Mouse (Mus musculus) C2C12 (cell line): ENCODE data around the gene Bptf. TPM values are rescaled to one million over a fixed set of nuclear protein-coding genes. Genes with fewer than 3 reads are reported as not detected.
"Not testable (repeated sequence)": the region's sequence is repeated elsewhere in the genome, so short reads cannot be mapped to it uniquely, and the experiment has no call there.

Source experiments
- H3K27me3 ChIP-seq: one replicate; pipeline ENCODE4 v1.6.1; 2011; ENCODE audit not compliant: control insufficient read depth, insufficient read depth, insufficient read length
- H3K36me3 ChIP-seq: one replicate; pipeline ENCODE4 v1.6.1; 2011; ENCODE audit not compliant: control insufficient read depth, insufficient read depth
- H3K4me3 ChIP-seq: one replicate; pipeline ENCODE4 v1.5.1; 2011; ENCODE audit warnings: mild to moderate bottlenecking, control low read depth; ENCODE audit not compliant: poor library complexity, insufficient read depth, severe bottlenecking
- H3K79me2 ChIP-seq: one replicate; pipeline ENCODE4 v1.6.1; 2011; ENCODE audit not compliant: control insufficient read depth, insufficient read depth
- H3K79me3 ChIP-seq: one replicate; pipeline ENCODE4 v1.6.1; 2011; ENCODE audit warnings: low read depth, control low read depth
- H3ac ChIP-seq: one replicate; pipeline ENCODE3; 2011; ENCODE audit warnings: low read depth; ENCODE audit not compliant: control insufficient read depth, insufficient read length
- CEBPB ChIP-seq: IDR thresholded peaks from one replicate; pipeline ENCODE4 v1.6.1; 2011; ENCODE audit warnings: low read depth, mild to moderate bottlenecking, control low read depth, moderate library complexity
- CTCF ChIP-seq: IDR thresholded peaks from one replicate; pipeline ENCODE4 v1.5.1; 2011; ENCODE audit not compliant: control insufficient read depth, insufficient read depth, insufficient read length
- FOSL1 ChIP-seq: IDR thresholded peaks from one replicate; pipeline ENCODE4 v1.8.0; 2011; ENCODE audit warnings: mild to moderate bottlenecking, low read length; ENCODE audit not compliant: poor library complexity, insufficient read depth, severe bottlenecking
- MAX ChIP-seq: IDR thresholded peaks from one replicate; pipeline ENCODE4 v1.6.1; 2011; ENCODE audit warnings: mild to moderate bottlenecking, control low read depth
- MYOD1 ChIP-seq: IDR thresholded peaks from one replicate; pipeline ENCODE4 v1.6.1; 2011; ENCODE audit warnings: low read depth; ENCODE audit not compliant: control insufficient read depth, insufficient read length
- MYOG ChIP-seq: IDR thresholded peaks from one replicate; pipeline ENCODE4 v1.6.1; 2011; ENCODE audit not compliant: control insufficient read depth, insufficient read length; ENCODE audit errors: extremely low read depth
- USF1 ChIP-seq: IDR thresholded peaks from one replicate; pipeline ENCODE4 v1.6.1; 2011; ENCODE audit warnings: low read depth, mild to moderate bottlenecking, control low read depth, moderate library complexity
- polyA plus RNA-seq: library from polyadenylated mRNA; unstranded; fragments of >200 nt; fragmentation: generic; extraction: Trizol; gene quantifications from one replicate; pipeline ENCODE4 v1.2.1, GENCODE M21; 2012; ENCODE audit warnings: missing spikeins

Gene Bptf
- polyA plus RNA-seq, 1 experiment = 14.8 TPM

DNA sequence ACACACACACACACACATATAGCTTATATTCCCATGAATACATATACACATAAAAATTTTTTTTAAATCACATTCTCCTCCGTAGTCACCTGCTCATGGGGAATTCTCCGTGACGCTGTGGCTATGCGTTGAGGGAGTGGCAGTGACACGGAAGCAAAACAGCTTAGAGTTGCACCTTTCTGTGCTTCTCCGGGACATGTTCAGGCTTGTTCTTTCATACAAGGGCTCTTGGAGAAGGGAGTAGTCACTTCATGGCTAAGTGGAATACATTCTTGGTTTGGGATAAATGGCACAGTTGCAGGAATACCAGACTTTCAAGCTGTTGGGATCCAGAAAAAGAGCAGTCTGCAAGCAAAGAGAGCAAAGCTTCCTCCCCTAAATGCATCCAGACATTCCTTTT lies 5.7 kb upstream of the Bptf start:
- no peak overlapping the region for H3ac ChIP-seq
- H3K27me3 ChIP-seq = no peaks in the 10 kb centered on the region
- H3K4me3 ChIP-seq = no peak overlapping the region
- H3K36me3 ChIP-seq = no peaks in the 10 kb centered on the region
- H3K79me3 ChIP-seq = no peaks in the 10 kb centered on the region
- TF ChIP-seq CTCF = no peak
- TF ChIP-seq USF1 = no peak
- TF ChIP-seq MYOG = no peak
- no peaks in the 10 kb centered on the region for H3K79me2 ChIP-seq

DNA sequence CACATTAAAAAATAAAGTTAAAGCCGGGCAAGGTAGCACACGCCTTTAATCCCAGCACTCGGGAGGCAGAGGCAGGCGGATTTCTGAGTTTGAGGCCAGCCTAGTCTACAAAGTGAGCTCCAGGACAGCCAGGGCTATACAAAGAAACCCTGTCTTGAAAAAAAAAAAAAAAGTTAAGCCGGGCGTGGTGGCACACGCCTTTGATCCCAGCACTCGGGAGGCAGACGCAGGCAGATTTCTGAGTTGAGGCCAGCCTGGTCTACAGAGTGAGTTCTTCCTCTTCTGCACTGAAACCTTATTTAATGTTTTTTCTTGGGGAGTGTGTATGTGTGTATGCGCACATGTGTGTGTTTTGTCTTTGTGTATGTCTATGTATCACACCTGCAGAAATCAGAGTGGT lies 4.5 kb upstream of the Bptf start:
- not testable (repeated sequence) for H3ac ChIP-seq, H3K4me3 ChIP-seq, H3K79me2 ChIP-seq, H3K36me3 ChIP-seq, H3K27me3 ChIP-seq, H3K79me3 ChIP-seq

DNA sequence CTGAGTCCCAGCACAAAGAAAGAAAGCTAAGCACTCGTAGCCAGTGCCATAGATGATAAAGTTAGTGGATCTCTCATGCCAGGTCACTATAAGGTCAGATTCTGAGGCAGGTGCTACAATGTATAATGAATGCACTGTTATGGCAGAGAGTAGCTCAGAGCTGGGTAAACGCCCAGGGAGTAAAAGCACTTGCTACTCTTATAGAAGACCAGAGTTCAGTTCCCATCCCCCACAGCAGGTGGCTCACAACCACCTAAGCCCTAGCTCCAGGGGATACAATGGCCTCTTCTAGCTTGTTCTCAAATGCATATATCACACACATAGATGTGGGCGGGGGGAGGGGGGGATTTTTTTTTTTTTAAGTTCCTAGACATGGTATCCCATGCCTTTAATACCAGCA lies 3.8 kb upstream of the Bptf start:
- no peaks in the 10 kb centered on the region for H3K27me3 ChIP-seq
- H3K79me2 ChIP-seq = peaks cover 9% of the 10 kb centered on the region
- H3K4me3 ChIP-seq = no peak overlapping the region
- peaks cover 4% of the 10 kb centered on the region for H3K79me3 ChIP-seq
- H3K36me3 ChIP-seq = no peaks in the 10 kb centered on the region
- TF ChIP-seq MAX = no peak
- TF ChIP-seq USF1 = no peak
- TF ChIP-seq MYOG = no peak
- TF ChIP-seq MYOD1 = no peak
- TF ChIP-seq CEBPB = no peak
- TF ChIP-seq FOSL1 = no peak
- TF ChIP-seq CTCF = no peak
- no peak overlapping the region for H3ac ChIP-seq

DNA sequence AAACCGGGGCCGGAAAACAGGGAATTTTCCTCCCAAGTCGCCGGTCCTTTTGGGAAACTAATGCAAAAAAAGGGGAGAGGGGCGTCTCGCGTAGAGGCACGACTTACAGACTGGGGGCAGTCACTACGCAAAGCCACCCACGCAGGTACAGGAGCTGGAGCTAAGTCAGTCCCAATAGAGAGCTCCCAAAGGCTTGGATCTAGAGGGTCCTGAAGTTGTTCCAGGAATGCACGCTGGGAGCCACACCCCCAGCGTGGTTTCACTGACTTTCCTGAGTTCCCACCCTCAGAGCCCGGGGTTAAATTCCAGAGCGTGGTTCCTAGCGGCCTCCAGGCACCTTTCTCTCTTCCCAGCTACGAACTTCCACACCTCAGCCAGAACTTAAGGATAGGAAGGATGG lies 499 bp upstream of the Bptf start:
- H3ac ChIP-seq = peak overlapping the region; percentile 55
- no peak for TF ChIP-seq FOSL1
- no peak for TF ChIP-seq CEBPB
- no peak for TF ChIP-seq MYOG
- no peak for TF ChIP-seq USF1
- TF ChIP-seq CTCF = no peak
- H3K79me3 ChIP-seq = peaks cover 36% of the 10 kb centered on the region
- no peaks in the 10 kb centered on the region for H3K36me3 ChIP-seq
- H3K27me3 ChIP-seq = no peaks in the 10 kb centered on the region
- peak overlapping the region; percentile 89 for H3K4me3 ChIP-seq
- H3K79me2 ChIP-seq = peaks cover 43% of the 10 kb centered on the region

DNA sequence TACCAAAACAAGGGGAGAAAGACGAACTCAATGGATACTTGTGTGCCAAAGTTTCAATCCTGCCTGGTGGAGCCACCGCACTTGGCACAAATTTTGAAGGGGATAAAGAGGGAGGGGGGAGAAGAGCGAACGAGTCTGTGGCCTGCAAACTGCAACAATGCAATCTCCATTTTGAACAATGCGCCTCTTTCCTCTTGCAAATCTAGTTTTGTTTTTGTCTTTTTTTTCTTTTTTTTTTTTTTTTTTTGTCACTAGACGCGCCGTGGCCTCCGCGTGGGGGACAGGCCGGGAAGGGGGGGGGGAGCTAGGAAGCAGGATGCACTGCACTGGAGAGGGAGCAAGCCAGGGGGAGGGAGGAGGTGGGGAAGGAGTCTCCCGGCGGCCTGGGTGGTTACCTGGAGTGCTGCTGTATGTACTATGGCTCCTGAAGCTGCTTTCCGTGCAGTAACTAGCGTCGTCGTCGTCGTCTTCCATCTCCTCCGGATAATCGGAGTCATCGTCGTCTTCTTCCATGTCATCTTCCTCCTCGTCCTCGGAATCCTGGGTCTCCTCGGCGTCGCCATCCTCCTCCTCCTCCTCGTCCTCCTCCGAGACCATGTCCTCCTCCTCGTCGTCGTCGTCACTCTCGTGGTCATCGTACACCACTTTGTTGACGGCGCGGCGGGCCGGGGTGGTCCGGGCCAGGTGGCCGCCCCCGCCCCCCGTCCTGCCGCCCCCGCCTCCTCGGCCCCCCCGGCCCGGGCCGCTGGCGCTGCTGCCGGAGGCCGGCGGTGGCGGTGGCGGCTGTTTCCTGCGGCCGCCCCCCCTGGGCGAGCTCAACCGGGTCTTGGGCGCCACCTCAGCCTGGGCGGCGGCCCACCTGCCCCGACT lies 813 bp downstream of the Bptf start:
- Histone ChIP-seq H3K79me2 (peaks cover 56% of the 10 kb centered on the region), H3K36me3 (no peaks in the 10 kb centered on the region), H3K79me3 (peaks cover 47% of the 10 kb centered on the region), H3K4me3 (peak overlapping the region; percentile 89), H3ac (peak overlapping the region; percentile 86), H3K27me3 (no peaks in the 10 kb centered on the region)
- TF ChIP-seq MYOD1 (no peak), FOSL1 (no peak), MYOG (no peak), USF1 (no peak), CEBPB (no peak), CTCF (no peak), MAX (no peak)

DNA sequence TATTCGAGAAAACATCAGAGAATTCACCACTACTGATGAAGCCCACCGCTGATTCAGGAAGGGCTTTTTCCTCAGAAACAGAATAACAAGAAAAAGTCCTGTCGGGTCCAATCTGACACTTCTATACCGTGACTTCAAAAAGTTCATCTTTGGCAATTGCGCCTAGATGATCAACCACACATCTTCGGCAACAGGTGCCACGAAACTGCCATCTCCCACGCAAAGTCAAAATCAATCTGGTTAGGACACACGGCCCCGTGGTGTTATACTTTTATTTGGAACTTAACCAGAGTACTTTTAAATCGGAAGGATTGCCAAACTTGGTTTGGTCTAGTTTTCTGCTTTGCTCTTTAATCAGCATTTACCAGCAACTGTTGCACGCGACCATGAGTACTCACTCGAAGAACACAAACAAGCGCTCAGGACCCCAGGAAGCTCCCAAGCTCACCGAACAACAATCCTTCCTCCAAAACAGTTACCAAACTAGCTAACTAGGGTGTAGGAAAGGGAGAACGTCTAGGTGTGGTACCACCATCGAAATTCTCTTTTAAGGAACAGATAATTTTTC lies 1.6 kb downstream of the Bptf start:
- no peaks in the 10 kb centered on the region for H3K27me3 ChIP-seq
- H3K79me2 ChIP-seq = peaks cover 64% of the 10 kb centered on the region
- peaks cover 54% of the 10 kb centered on the region for H3K79me3 ChIP-seq
- TF ChIP-seq USF1 = no peak
- TF ChIP-seq MAX = no peak
- no peaks in the 10 kb centered on the region for H3K36me3 ChIP-seq
- peak overlapping the region; percentile 61 for H3ac ChIP-seq
- peak overlapping the region; percentile 89 for H3K4me3 ChIP-seq
